ENCODE assay signal across 14 mouse cellular contexts in genomic region chr8:42144685-42145084, GRCm38 (mm10).
"Had no signal": no experiment of that assay in that cellular context is flagged by ENCODE, and none has a peak within 500 bp of the region (broad histone marks: within the 10 kb centered on the region; RNA-seq: fewer than 3 reads in every experiment).

No protein-coding gene starts in this region.

- H3K9ac ChIP-seq: liver, embryonic 13.5 days; liver, postnatal 0 days; lung, embryonic 15.5 days; midbrain, embryonic 15.5 days; neural tube, embryonic 12.5 days had no signal

- H3K4me3 ChIP-seq: liver, embryonic 13.5 days; lung, embryonic 15.5 days; megakaryocyte, embryonic 14.5 days; midbrain, embryonic 15.5 days; neural tube, embryonic 12.5 days had no signal

- H3K27me3 ChIP-seq: liver, embryonic 13.5 days; lung, embryonic 15.5 days; megakaryocyte, embryonic 14.5 days; midbrain, embryonic 15.5 days; neural tube, embryonic 12.5 days had no signal

- H3K4me2 ChIP-seq: liver, embryonic 13.5 days; lung, embryonic 15.5 days; midbrain, embryonic 11.5 days; midbrain, embryonic 15.5 days; neural tube, embryonic 12.5 days had no signal

- DNase-seq: layer of hippocampus, adult 9-11 months; layer of hippocampus, postnatal 36 days; liver, embryonic 13.5 days; liver, postnatal 0 days; lung, postnatal 14 days; thymus, postnatal 14 days had no signal

- H3K4me1 ChIP-seq: liver, embryonic 13.5 days; lung, embryonic 15.5 days; megakaryocyte, embryonic 14.5 days; midbrain, embryonic 15.5 days; neural tube, embryonic 12.5 days had no signal

- ATAC-seq: inflammation-experienced regulatory T-cells, adult 6 months; liver, postnatal 0 days; midbrain, embryonic 15.5 days had no signal

- H3K27ac ChIP-seq: liver, embryonic 13.5 days; lung, embryonic 15.5 days; macrophage; midbrain, embryonic 15.5 days; neural tube, embryonic 12.5 days; stomach, postnatal 0 days had no signal

- H3K9me3 ChIP-seq: liver, embryonic 13.5 days; lung, embryonic 15.5 days; megakaryocyte, embryonic 14.5 days; midbrain, embryonic 15.5 days; neural tube, embryonic 12.5 days had no signal

- H3K36me3 ChIP-seq: liver, embryonic 13.5 days; lung, embryonic 15.5 days; midbrain, embryonic 15.5 days; neural tube, embryonic 12.5 days had no signal
